Mouse (Mus musculus): Measurements from ENCODE around the gene Fam162b.

DNA sequence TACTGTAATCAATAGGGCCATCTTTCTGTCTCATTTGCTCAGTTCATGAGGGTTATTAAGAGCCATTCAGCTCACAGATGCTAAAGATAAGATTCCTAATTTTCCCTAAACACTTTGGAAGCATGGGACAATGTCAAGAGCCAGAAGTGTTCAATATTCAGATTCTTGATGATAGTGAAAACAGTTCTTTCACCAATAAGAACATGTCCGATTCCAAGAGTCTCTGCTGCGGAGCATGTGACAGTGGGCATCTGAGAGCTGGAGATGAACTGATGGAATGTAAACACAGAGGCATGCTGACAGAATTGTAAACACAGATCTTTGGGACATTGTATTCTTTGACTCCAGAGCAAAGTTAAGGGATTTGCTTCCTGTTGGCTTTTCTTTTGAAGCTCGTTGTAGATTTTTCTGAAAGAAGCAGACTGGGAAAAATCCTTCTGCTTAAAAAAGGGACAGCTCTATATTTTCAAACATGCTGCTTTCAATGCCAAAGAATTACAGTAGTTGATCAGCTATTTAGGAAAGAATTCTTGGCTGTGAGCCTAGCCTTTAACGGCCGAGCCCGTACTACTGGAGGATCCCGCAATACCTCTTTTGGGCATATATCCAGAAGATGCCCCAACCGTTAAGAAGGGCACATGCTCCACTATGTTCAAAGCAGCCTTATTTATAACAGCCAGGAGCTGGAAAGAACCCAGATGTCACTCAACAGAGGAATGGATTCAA, 41.3 kb upstream of the Fam162b start, which contains the start of gene Gprc6a:
- TF ChIP-seq CTCF (IDR thresholded peaks at IDR 0.05; ENCODE audit: extremely low read depth, insufficient read length, insufficient replicate concordance, low read depth, low read length) (no peak), POLR2A (IDR thresholded peaks at IDR 0.05; ENCODE audit: low read depth, low read length) (no peak)

Measured in small intestine, adult 2 months (tissue).